Mouse (Mus musculus): ENCODE results near the gene Gjb5. TPM values are rescaled to one million over a fixed set of nuclear protein-coding genes. Genes with fewer than 3 reads are reported as not detected.
A peak's percentile ranks its signal among the peaks of the same experiment; 100 is the strongest.

Gene Gjb5
- polyA plus RNA-seq, 1 experiment from 2014 or later, result 0.35 TPM

GRCm38 (mm10) chr4:127368379-127368973, 10.5 kb upstream of the Gjb5 start:
- WGBS, result 28% methylated on average over 13 of the region's 13 CpGs
- Histone ChIP-seq H3K4me1 (0 out of 2 replicates have a peak, but pooled peaks cover 3% of the 10 kb centered on the region), H3K9me3 (no peaks in the 10 kb centered on the region), H3K36me3 (no peaks in the 10 kb centered on the region), H3K4me3 (no peak overlapping the region), H3K4me2 (no peak overlapping the region), H3K9ac (no peak overlapping the region; the same call in 1 of the 2 replicates), H3K27me3 (peaks cover 6% of the 10 kb centered on the region; the same call in 1 of the 2 replicates), H3K27ac (no peak overlapping the region)
- no peak for ATAC-seq (ENCODE audit: insufficient number of reproducible peaks, insufficient read depth, low FRiP score, low TSS enrichment, low read depth)

- Histone ChIP-seq H3K4me3 (no peak overlapping the region), H3K4me2 (no peak overlapping the region), H3K36me3 (no peaks in the 10 kb centered on the region), H3K4me1 (0 out of 2 replicates have a peak, but pooled peaks cover 3% of the 10 kb centered on the region), H3K27ac (no peak overlapping the region), H3K27me3 (peaks cover 6% of the 10 kb centered on the region; the same call in 1 of the 2 replicates), H3K9ac (no peak overlapping the region), H3K9me3 (no peaks in the 10 kb centered on the region)
- ATAC-seq (ENCODE audit: insufficient number of reproducible peaks, insufficient read depth, low FRiP score, low TSS enrichment, low read depth), result no peak
- WGBS, result 13% methylated on average over 4 of the region's 4 CpGs
Observed at GRCm38 (mm10) chr4:127365834-127366233, 7.9 kb upstream of the Gjb5 start.

GRCm38 (mm10) chr4:127365433-127365832, 7.5 kb upstream of the Gjb5 start:
- Histone ChIP-seq H3K4me2 (no peak overlapping the region), H3K9ac (no peak overlapping the region), H3K4me3 (no peak overlapping the region), H3K27ac (no peak overlapping the region), H3K27me3 (peaks cover 6% of the 10 kb centered on the region; the same call in 1 of the 2 replicates), H3K9me3 (no peaks in the 10 kb centered on the region), H3K36me3 (no peaks in the 10 kb centered on the region), H3K4me1 (0 out of 2 replicates have a peak, but pooled peaks cover 3% of the 10 kb centered on the region)
- 7% methylated on average over 5 of the region's 5 CpGs for WGBS
- ATAC-seq (ENCODE audit: insufficient number of reproducible peaks, insufficient read depth, low FRiP score, low TSS enrichment, low read depth), result no peak

GRCm38 (mm10) chr4:127364431-127364830, 6.5 kb upstream of the Gjb5 start:
- 64% methylated on average over 6 of the region's 6 CpGs for WGBS
- no peaks in the 10 kb centered on the region for H3K36me3 ChIP-seq
- H3K9ac ChIP-seq, result no peak overlapping the region
- H3K27me3 ChIP-seq, result peaks cover 9% of the 10 kb centered on the region; the same call in 1 of the 2 replicates
- H3K27ac ChIP-seq, result no peak overlapping the region
- no peaks in the 10 kb centered on the region for H3K9me3 ChIP-seq
- H3K4me1 ChIP-seq, result 0 out of 2 replicates have a peak, but pooled peaks cover 3% of the 10 kb centered on the region
- ATAC-seq (ENCODE audit: insufficient number of reproducible peaks, insufficient read depth, low FRiP score, low TSS enrichment, low read depth), result no peak
- no peak overlapping the region for H3K4me2 ChIP-seq
- no peak overlapping the region for H3K4me3 ChIP-seq

- H3K27me3 ChIP-seq, result peaks cover 10% of the 10 kb centered on the region; the same call in 1 of the 2 replicates
- no peaks in the 10 kb centered on the region for H3K36me3 ChIP-seq
- 0 out of 2 replicates have a peak, but pooled peaks cover 3% of the 10 kb centered on the region for H3K4me1 ChIP-seq
- H3K9me3 ChIP-seq, result no peaks in the 10 kb centered on the region
- ATAC-seq (ENCODE audit: insufficient number of reproducible peaks, insufficient read depth, low FRiP score, low TSS enrichment, low read depth), result no peak
- no peak overlapping the region for H3K27ac ChIP-seq
- H3K4me2 ChIP-seq, result no peak overlapping the region
- 58% methylated on average over 4 of the region's 4 CpGs for WGBS
- no peak overlapping the region for H3K9ac ChIP-seq
- no peak overlapping the region for H3K4me3 ChIP-seq
Observed at GRCm38 (mm10) chr4:127363331-127363730, 5.3 kb upstream of the Gjb5 start.

- H3K27me3 ChIP-seq, result peaks cover 11% of the 10 kb centered on the region; the same call in 1 of the 2 replicates
- peaks cover 10% of the 10 kb centered on the region for H3K4me1 ChIP-seq
- H3K9ac ChIP-seq, result no peak overlapping the region
- H3K9me3 ChIP-seq, result no peaks in the 10 kb centered on the region
- no peak for ATAC-seq (ENCODE audit: insufficient number of reproducible peaks, insufficient read depth, low FRiP score, low TSS enrichment, low read depth)
- H3K4me3 ChIP-seq, result no peak overlapping the region
- 88% methylated on average over 3 of the region's 3 CpGs for WGBS
- H3K4me2 ChIP-seq, result no peak overlapping the region
- H3K36me3 ChIP-seq, result no peaks in the 10 kb centered on the region
- H3K27ac ChIP-seq, result no peak overlapping the region
Observed at GRCm38 (mm10) chr4:127362520-127362919, 4.5 kb upstream of the Gjb5 start.

GRCm38 (mm10) chr4:127354506-127355485, 3.2 kb downstream of the Gjb5 start:
- no peak for ATAC-seq (ENCODE audit: insufficient number of reproducible peaks, insufficient read depth, low FRiP score, low TSS enrichment, low read depth)
- Histone ChIP-seq H3K9me3 (no peaks in the 10 kb centered on the region), H3K4me3 (no peak overlapping the region), H3K4me2 (no peak overlapping the region), H3K9ac (no peak overlapping the region), H3K4me1 (peaks cover 21% of the 10 kb centered on the region), H3K27ac (no peak overlapping the region), H3K36me3 (no peaks in the 10 kb centered on the region), H3K27me3 (0 out of 2 replicates have a peak, but pooled peaks cover 5% of the 10 kb centered on the region)
- WGBS, result 72% methylated on average over 15 of the region's 15 CpGs

- Histone ChIP-seq H3K4me2 (no peak within 1 kb of the TSS), H3K4me1 (peaks cover 21% of the 10 kb centered on the region), H3K36me3 (no peaks in the 10 kb centered on the region), H3K27ac (no peak within 1 kb of the TSS), H3K4me3 (no peak within 1 kb of the TSS), H3K9me3 (no peaks in the 10 kb centered on the region), H3K27me3 (0 out of 2 replicates have a peak, but pooled peaks cover 2% of the 10 kb centered on the region), H3K9ac (no peak within 1 kb of the TSS)
- WGBS, result 24% methylated on average over 8 of the region's 8 CpGs
- ATAC-seq (ENCODE audit: insufficient number of reproducible peaks, insufficient read depth, low FRiP score, low TSS enrichment, low read depth), result peak; percentile 21; the same call in 1 of the 2 replicates
Observed at GRCm38 (mm10) chr4:127353951-127354438, 4.0 kb downstream of the Gjb5 start, which contains the start of gene Gjb4. Gene Gjb4, minus strand, starts transcription at chr4:127354081.

GRCm38 (mm10) chr4:127352594-127352993, 5.4 kb downstream of the Gjb5 start:
- Histone ChIP-seq H3K9ac (no peak overlapping the region), H3K4me1 (peaks cover 15% of the 10 kb centered on the region), H3K4me2 (no peak overlapping the region), H3K27ac (no peak overlapping the region), H3K27me3 (no peaks in the 10 kb centered on the region), H3K9me3 (no peaks in the 10 kb centered on the region), H3K36me3 (no peaks in the 10 kb centered on the region), H3K4me3 (no peak overlapping the region)
- 38% methylated on average over 1 of the region's 1 CpGs for WGBS
- ATAC-seq (ENCODE audit: insufficient number of reproducible peaks, insufficient read depth, low FRiP score, low TSS enrichment, low read depth), result no peak

- no peak for ATAC-seq (ENCODE audit: insufficient number of reproducible peaks, insufficient read depth, low FRiP score, low TSS enrichment, low read depth)
- Histone ChIP-seq H3K27ac (no peak overlapping the region), H3K9me3 (no peaks in the 10 kb centered on the region), H3K4me3 (no peak overlapping the region), H3K4me2 (no peak overlapping the region), H3K36me3 (no peaks in the 10 kb centered on the region), H3K4me1 (peaks cover 12% of the 10 kb centered on the region), H3K9ac (no peak overlapping the region), H3K27me3 (no peaks in the 10 kb centered on the region)
- 64% methylated on average over 4 of the region's 4 CpGs for WGBS
Observed at GRCm38 (mm10) chr4:127349560-127350300, 8.3 kb downstream of the Gjb5 start.

- Histone ChIP-seq H3K36me3 (no peaks in the 10 kb centered on the region), H3K4me1 (no peaks in the 10 kb centered on the region), H3K27ac (no peak overlapping the region), H3K9me3 (no peaks in the 10 kb centered on the region), H3K27me3 (no peaks in the 10 kb centered on the region), H3K4me3 (no peak overlapping the region), H3K9ac (no peak overlapping the region), H3K4me2 (no peak overlapping the region)
- WGBS, result 84% methylated on average over 5 of the region's 5 CpGs
- no peak for ATAC-seq (ENCODE audit: insufficient number of reproducible peaks, insufficient read depth, low FRiP score, low TSS enrichment, low read depth)
Observed at GRCm38 (mm10) chr4:127345000-127345399, 13.0 kb downstream of the Gjb5 start.

All from embryonic facial prominence, embryonic 13.5 days (tissue).